Mouse (Mus musculus): ENCODE results near the gene Dcaf15. TPM values are rescaled to one million over a fixed set of nuclear protein-coding genes. Genes with fewer than 3 reads are reported as not detected.

Dcaf15 gene
- polyA plus RNA-seq (2016; fragmentation: Nextera tagmentation; extraction: Ambion mirVana), result 5.9 and 6.4 TPM in 2 replicates

GRCm38 (mm10) chr8:84104697-84105609 is at the start of gene Dcaf15:
Gene Dcaf15 (minus strand): TSS chr8:84104768.
- peak within 1 kb of the TSS; percentile 86 for H3K9ac ChIP-seq
- peak within 1 kb of the TSS; percentile 92 for H3K4me2 ChIP-seq
- peak within 1 kb of the TSS; percentile 81 for H3K27ac ChIP-seq
- H3K36me3 ChIP-seq, result peaks cover 25% of the 10 kb centered on the region
- peak within 1 kb of the TSS; percentile 81 for H3K4me3 ChIP-seq
- H3K27me3 ChIP-seq (replicated peaks), result no peaks in the 10 kb centered on the region
- peaks cover 28% of the 10 kb centered on the region for H3K4me1 ChIP-seq
- peaks cover 4% of the 10 kb centered on the region for H3K9me3 ChIP-seq (replicated peaks)
- WGBS (ENCODE audit: insufficient replicate concordance), result 10% methylated on average over 42 of the region's 42 CpGs
- ATAC-seq, result peak; percentile 96

GRCm38 (mm10) chr8:84149181-84149580 is 44.6 kb upstream of the Dcaf15 start:
- ATAC-seq, result no peak
- WGBS (ENCODE audit: insufficient replicate concordance), result 60% methylated on average over 3 of the region's 3 CpGs
- Histone ChIP-seq H3K4me1 (peaks cover 19% of the 10 kb centered on the region), H3K36me3 (peaks cover 6% of the 10 kb centered on the region; the same call in 1 of the 2 replicates), H3K27ac (no peak overlapping the region), H3K9ac (no peak overlapping the region), H3K4me2 (no peak overlapping the region), H3K9me3 (replicated peaks) (no peaks in the 10 kb centered on the region), H3K4me3 (no peak overlapping the region), H3K27me3 (replicated peaks) (no peaks in the 10 kb centered on the region)

GRCm38 (mm10) chr8:84148531-84148850 is 43.9 kb upstream of the Dcaf15 start:
- Histone ChIP-seq H3K9ac (no peak overlapping the region), H3K36me3 (peaks cover 13% of the 10 kb centered on the region), H3K4me3 (no peak overlapping the region), H3K4me2 (peak overlapping the region; percentile 88), H3K27ac (no peak overlapping the region), H3K4me1 (peaks cover 19% of the 10 kb centered on the region), H3K27me3 (replicated peaks) (no peaks in the 10 kb centered on the region), H3K9me3 (replicated peaks) (no peaks in the 10 kb centered on the region)
- no peak for ATAC-seq
- 94% methylated on average over 5 of the region's 5 CpGs for WGBS (ENCODE audit: insufficient replicate concordance)

DNA sequence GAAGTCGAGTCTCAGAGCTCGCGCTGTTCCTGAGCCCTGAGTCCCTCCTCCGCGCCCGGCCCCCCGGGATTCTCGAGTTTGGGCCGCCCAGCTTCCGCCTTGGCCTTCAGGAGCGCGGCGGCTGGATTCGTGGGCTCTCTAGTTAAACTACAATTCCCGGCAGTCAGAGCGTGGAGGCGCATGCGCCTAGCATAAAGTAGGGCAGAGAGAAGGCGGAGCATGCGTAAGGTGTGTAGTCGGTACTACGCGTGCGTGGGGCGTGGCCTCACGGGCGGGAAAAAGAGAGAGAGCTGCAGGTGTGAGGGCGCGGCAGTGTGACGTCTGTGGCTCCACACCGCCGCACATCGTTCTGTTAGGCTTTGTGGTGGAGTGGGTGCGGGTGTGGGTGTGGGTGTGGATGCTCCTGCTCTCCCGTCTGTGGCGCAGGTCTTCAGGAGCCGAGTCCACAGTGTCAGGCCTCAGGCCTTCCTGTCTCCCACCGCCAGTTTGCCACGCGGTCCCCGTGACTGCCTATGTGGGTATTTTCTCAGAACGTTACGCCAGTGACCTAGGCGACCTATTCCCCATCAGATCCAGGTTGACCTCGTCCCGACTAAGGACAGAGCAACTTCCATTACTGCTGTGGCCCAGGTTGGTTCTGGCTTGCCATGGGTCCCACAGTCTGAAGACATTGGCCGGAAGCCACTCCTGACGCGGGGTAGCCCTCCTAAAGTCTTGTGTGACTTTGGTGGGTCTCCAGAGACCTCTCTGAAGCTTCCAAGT is 43.4 kb upstream of the Dcaf15 start, which contains the start of the genes Cc2d1a and 4930432K21Rik:
Cc2d1a (minus strand) TSS at position 168 of the 762 bp plus-strand sequence.
4930432K21Rik (plus strand) TSS at position 257 of the 762 bp plus-strand sequence.
- Histone ChIP-seq H3K4me2 (peak within 1 kb of the TSS; percentile 88), H3K27ac (peak within 1 kb of the TSS; percentile 52; the same call in 1 of the 2 replicates), H3K4me3 (peak within 1 kb of the TSS; percentile 68), H3K36me3 (peaks cover 19% of the 10 kb centered on the region), H3K9me3 (replicated peaks) (no peaks in the 10 kb centered on the region), H3K27me3 (replicated peaks) (no peaks in the 10 kb centered on the region), H3K4me1 (peaks cover 19% of the 10 kb centered on the region), H3K9ac (peak within 1 kb of the TSS; percentile 76)
- 12% methylated on average over 47 of the region's 49 CpGs for WGBS (ENCODE audit: insufficient replicate concordance)
- peak; percentile 92 for ATAC-seq

DNA sequence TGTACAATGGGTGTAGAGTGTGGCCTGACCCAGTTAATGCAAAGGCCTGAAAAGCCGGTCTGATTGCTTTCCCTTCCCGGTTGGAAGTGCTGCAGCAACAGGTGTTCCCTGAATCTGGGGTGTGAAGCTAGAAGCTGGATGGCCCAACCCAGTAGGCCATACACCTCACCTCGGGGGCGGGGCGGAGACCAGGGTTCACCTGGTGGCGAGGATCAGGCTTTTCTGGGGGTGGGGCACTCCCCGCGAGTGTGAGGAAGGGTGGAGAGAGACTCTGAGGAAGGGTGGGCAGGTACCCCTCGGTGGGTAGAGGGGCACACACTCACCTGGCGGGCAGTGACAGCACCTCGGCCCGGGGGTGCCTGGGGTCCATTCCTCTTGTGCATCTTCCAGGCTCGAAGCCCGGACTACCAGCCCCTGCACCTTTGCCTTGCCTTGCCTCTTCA is 42.8 kb upstream of the Dcaf15 start:
- WGBS (ENCODE audit: insufficient replicate concordance), result 5% methylated on average over 14 of the region's 14 CpGs
- peak overlapping the region; percentile 88 for H3K4me2 ChIP-seq
- peak overlapping the region; percentile 68 for H3K4me3 ChIP-seq
- peak overlapping the region; percentile 76 for H3K9ac ChIP-seq
- H3K4me1 ChIP-seq, result peaks cover 19% of the 10 kb centered on the region
- H3K9me3 ChIP-seq (replicated peaks), result no peaks in the 10 kb centered on the region
- ATAC-seq, result peak; percentile 39
- H3K36me3 ChIP-seq, result peaks cover 25% of the 10 kb centered on the region
- H3K27me3 ChIP-seq (replicated peaks), result no peaks in the 10 kb centered on the region
- peak overlapping the region; percentile 52; the same call in 1 of the 2 replicates for H3K27ac ChIP-seq

DNA sequence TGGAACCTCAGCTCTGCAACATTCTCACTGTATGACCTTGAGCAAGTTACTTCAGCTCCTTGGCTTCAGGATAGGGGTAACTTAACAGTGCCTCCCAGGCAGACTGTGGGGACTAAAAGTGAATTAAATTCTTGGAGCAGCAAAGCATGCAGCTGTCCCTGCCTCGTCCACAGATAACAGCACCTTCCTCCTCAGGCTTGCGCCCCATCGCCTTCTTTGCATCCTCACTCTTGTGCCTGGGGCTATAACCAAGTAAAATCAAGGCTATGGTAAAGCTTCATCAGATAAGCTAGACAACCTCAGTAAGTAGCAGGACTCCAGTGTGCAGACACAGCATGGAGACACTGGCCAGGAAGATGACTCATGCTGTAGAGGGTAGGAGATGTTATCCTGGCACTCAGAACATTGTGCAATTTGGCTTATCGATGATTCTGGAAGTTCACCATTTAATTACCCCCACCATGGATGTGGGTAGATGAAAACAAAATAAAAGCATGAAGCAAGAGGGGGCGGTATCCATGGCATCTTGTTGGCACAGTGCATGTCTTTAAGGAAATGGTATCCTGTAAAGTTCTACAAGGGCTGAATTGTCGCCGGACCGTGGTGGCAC is 40.2 kb upstream of the Dcaf15 start:
- WGBS (ENCODE audit: insufficient replicate concordance), result 76% methylated on average over 8 of the region's 8 CpGs
- Histone ChIP-seq H3K4me2 (no peak overlapping the region), H3K27me3 (replicated peaks) (no peaks in the 10 kb centered on the region), H3K27ac (no peak overlapping the region), H3K4me1 (peaks cover 19% of the 10 kb centered on the region), H3K4me3 (no peak overlapping the region), H3K36me3 (peaks cover 47% of the 10 kb centered on the region), H3K9me3 (replicated peaks) (no peaks in the 10 kb centered on the region), H3K9ac (no peak overlapping the region)
- ATAC-seq, result no peak

- no peak for ATAC-seq
- no peak overlapping the region for H3K4me2 ChIP-seq
- no peak overlapping the region for H3K9ac ChIP-seq
- no peaks in the 10 kb centered on the region for H3K4me1 ChIP-seq
- H3K36me3 ChIP-seq, result peaks cover 86% of the 10 kb centered on the region
- no peaks in the 10 kb centered on the region for H3K27me3 ChIP-seq (replicated peaks)
- H3K9me3 ChIP-seq (replicated peaks), result no peaks in the 10 kb centered on the region
- 76% methylated on average over 4 of the region's 4 CpGs for WGBS (ENCODE audit: insufficient replicate concordance)
- H3K27ac ChIP-seq, result no peak overlapping the region
- H3K4me3 ChIP-seq, result no peak overlapping the region
Measured at GRCm38 (mm10) chr8:84140838-84141237, 36.3 kb upstream of the Dcaf15 start.

DNA sequence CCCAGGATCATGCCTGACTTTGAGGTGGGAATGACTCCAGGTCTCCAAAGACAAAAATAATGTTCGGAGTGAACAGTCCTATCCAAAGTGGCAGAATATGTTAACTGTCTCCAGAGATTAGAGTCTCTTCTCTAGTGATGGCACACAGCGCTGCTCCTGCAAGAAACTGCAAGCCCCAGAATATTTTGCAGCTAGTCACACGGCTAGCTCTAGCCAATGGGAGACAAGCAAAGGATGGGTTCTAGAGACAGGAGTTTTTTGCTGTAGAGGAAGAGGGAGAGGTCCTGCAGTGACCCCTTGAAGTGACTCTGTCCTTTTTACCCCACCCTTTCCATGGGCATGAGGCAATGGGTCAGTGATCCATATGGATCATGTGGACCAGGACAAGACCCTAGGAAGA is 33.3 kb upstream of the Dcaf15 start:
- H3K4me3 ChIP-seq, result no peak overlapping the region
- H3K4me1 ChIP-seq, result no peaks in the 10 kb centered on the region
- H3K27ac ChIP-seq, result no peak overlapping the region
- H3K4me2 ChIP-seq, result no peak overlapping the region
- H3K36me3 ChIP-seq, result peaks cover 96% of the 10 kb centered on the region
- H3K9me3 ChIP-seq (replicated peaks), result no peaks in the 10 kb centered on the region
- WGBS (ENCODE audit: insufficient replicate concordance), result 78% methylated on average over 3 of the region's 3 CpGs
- no peak overlapping the region for H3K9ac ChIP-seq
- ATAC-seq, result no peak
- H3K27me3 ChIP-seq (replicated peaks), result no peaks in the 10 kb centered on the region

GRCm38 (mm10) chr8:84132225-84132624 is 27.7 kb upstream of the Dcaf15 start:
- 83% methylated on average over 8 of the region's 8 CpGs for WGBS (ENCODE audit: insufficient replicate concordance)
- H3K27ac ChIP-seq, result no peak overlapping the region

GRCm38 (mm10) chr8:84130806-84131205 is 26.2 kb upstream of the Dcaf15 start:
- 65% methylated on average over 30 of the region's 30 CpGs for WGBS (ENCODE audit: insufficient replicate concordance)
- Histone ChIP-seq H3K9ac (no peak overlapping the region), H3K4me2 (no peak overlapping the region), H3K9me3 (replicated peaks) (no peaks in the 10 kb centered on the region), H3K36me3 (peaks cover 38% of the 10 kb centered on the region), H3K27ac (no peak overlapping the region), H3K27me3 (replicated peaks) (peaks cover 11% of the 10 kb centered on the region; the same call in 1 of the 2 replicates), H3K4me1 (peaks cover 12% of the 10 kb centered on the region), H3K4me3 (no peak overlapping the region)
- ATAC-seq, result no peak

More at GRCm38 (mm10) chr8:84132225-84132624, 27.7 kb upstream of the Dcaf15 start:
- Histone ChIP-seq H3K36me3 (peaks cover 52% of the 10 kb centered on the region), H3K4me3 (no peak overlapping the region), H3K27me3 (replicated peaks) (peaks cover 7% of the 10 kb centered on the region; the same call in 1 of the 2 replicates), H3K9me3 (replicated peaks) (no peaks in the 10 kb centered on the region), H3K4me1 (peaks cover 11% of the 10 kb centered on the region), H3K4me2 (no peak overlapping the region), H3K9ac (no peak overlapping the region)
- ATAC-seq, result no peak

- H3K9ac ChIP-seq, result no peak overlapping the region
- ATAC-seq, result no peak
- no peak overlapping the region for H3K4me3 ChIP-seq
- peaks cover 15% of the 10 kb centered on the region; the same call in 1 of the 2 replicates for H3K27me3 ChIP-seq (replicated peaks)
- no peaks in the 10 kb centered on the region for H3K9me3 ChIP-seq (replicated peaks)
- no peak overlapping the region for H3K27ac ChIP-seq
- no peak overlapping the region for H3K4me2 ChIP-seq
- peaks cover 12% of the 10 kb centered on the region for H3K4me1 ChIP-seq
- 52% methylated on average over 8 of the region's 8 CpGs for WGBS (ENCODE audit: insufficient replicate concordance)
- peaks cover 12% of the 10 kb centered on the region for H3K36me3 ChIP-seq
Measured at GRCm38 (mm10) chr8:84128277-84128676, 23.7 kb upstream of the Dcaf15 start.

Data from liver, embryonic 12.5 days (tissue).